Mouse (Mus musculus): Measurements from ENCODE around the gene Iqgap2. TPM values are rescaled to one million over a fixed set of nuclear protein-coding genes. Genes with fewer than 3 reads are reported as not detected.
A peak's percentile ranks its signal among the peaks of the same experiment; 100 is the strongest.

The Iqgap2 gene
- polyA plus RNA-seq, 1 experiment from 2014 or later = 3.9 TPM

DNA sequence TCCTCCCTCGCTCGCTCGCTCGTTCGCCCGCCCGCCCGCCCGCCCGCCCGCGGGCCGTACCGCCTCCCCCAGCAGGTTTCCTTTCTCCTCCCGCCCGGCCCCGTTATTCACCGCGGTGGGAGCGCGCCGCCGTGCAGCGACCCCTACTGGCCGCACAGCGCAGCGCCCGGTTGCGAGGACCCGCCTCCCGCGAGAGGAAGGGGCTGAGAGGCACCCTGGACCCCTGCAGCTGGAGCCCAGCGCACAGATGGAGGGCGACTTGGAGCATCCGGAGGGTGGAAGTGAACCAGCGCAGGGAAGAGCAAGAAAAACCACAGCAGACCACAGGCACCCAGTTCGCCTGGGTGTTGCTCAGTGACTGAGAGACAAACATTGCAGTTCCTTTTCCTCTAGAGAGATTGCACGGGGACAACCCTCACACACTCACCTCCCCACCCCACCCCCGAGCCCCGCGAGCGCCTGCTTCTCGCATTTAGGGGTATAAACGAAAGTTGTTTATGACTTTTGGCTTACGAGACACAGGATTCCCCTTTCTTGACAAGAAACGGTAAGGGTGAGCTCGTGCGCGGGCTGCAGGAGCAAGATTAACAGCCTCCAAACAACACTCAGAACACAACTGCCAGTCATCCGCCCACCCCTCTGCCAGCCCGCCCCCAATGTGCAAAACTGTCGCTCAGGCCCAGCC is 346 bp upstream of the Iqgap2 start:
- H3K36me3 ChIP-seq (ENCODE audit: control insufficient read depth, insufficient read depth, low read length) = no peaks in the 10 kb centered on the region
- H3K9ac ChIP-seq (ENCODE audit: low read length) = peak overlapping the region; percentile 81
- peaks cover 3% of the 10 kb centered on the region; the same call in 1 of the 2 replicates for H3K27me3 ChIP-seq (ENCODE audit: control insufficient read depth, insufficient read depth, low read length)
- peaks cover 2 to 3% of the 10 kb centered on the region in 2 experiments; a peak in 1 of 4 replicates for H3K4me1 ChIP-seq (ENCODE audit: control insufficient read depth in 2 of 2, insufficient read depth in 2 of 2, low read length in 2 of 2)
- H3K4me2 ChIP-seq (ENCODE audit: low read length) = peak overlapping the region; percentile 100
- no peak overlapping the region for H3K27ac ChIP-seq (replicated peaks in 1 of 2; ENCODE audit: control insufficient read depth in 1 of 2, insufficient read depth in 1 of 2, low read depth in 2 of 2, low read length in 2 of 2)
- under 1% methylated on average over 28 of the region's 52 CpGs for WGBS
- H3K4me3 ChIP-seq (ENCODE audit: control insufficient read depth in 1 of 2, insufficient read depth in 1 of 2, low read depth in 1 of 2, low read length in 2 of 2) = peak overlapping the region; percentile 74 to 79
- ATAC-seq (ENCODE audit: insufficient number of reproducible peaks, insufficient read depth, low FRiP score, low read depth) = peak; percentile 78
- H3K9me3 ChIP-seq (ENCODE audit: control insufficient read depth, low read length) = no peaks in the 10 kb centered on the region

DNA sequence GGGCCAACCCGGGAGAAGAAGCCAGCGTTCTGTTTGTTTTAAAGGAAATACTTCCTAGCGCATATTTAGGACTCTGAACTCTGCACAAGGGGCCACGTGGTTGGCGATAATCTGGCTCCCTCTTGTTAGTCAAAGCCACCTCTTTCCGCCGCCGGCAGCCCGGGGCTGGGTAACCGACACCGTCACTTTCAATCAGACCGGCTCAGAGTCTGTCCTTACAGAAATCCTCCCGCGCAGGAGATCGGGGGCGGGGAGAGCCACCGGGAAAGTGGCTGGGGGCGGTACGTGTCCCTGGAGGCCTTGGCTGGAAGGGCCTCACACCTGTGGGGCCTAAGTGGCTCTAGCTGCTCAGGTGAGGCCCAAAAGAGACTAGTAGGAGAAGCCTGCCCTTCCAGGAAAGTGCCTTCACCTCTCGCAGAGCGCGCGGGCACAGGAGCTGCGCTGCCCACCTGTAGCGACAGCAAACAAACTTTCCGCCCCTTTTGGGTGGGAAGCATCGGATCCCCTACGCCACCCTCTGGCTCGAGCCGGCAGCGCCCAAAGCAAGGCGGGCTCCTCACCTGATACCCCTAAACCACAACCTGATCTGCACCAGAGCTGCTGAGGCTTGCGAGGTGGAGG is 761 bp downstream of the Iqgap2 start:
- under 1% methylated on average over 33 of the region's 33 CpGs for WGBS
- no peak overlapping the region for H3K27ac ChIP-seq (replicated peaks in 1 of 2; ENCODE audit: control insufficient read depth in 1 of 2, insufficient read depth in 1 of 2, low read depth in 2 of 2, low read length in 2 of 2)
- ATAC-seq (ENCODE audit: insufficient number of reproducible peaks, insufficient read depth, low FRiP score, low read depth) = no peak

DNA sequence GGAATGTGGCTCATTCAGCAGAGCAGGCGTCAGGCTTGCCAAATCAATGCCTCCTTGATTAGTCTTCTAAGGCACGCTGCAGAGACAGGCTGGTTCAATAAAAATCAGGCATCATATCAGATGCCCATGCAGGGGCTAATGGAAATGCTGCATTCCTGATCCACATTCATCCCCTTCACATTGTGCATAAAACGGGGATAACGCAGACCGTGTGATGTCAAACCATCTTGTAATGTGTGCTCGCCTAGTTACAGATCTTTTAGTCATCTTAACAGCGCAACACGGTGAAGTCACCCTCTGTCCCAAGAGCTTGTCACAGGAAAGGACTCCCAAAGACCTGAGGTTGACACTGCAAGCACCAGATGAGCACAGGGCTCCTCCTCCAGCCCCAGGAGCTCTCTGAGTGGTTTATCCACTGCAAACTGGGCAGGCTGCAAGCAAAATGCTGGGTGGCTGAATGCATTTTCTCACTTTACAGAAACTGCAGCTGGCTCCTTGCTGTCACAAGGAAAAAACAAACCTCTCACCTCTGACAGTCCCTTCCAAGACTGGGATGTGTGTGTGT is 1.7 kb downstream of the Iqgap2 start:
- H3K27me3 ChIP-seq (ENCODE audit: control insufficient read depth, insufficient read depth, low read length) = peaks cover 3% of the 10 kb centered on the region; the same call in 1 of the 2 replicates
- 21% methylated on average over 8 of the region's 8 CpGs for WGBS
- no peaks in the 10 kb centered on the region for H3K36me3 ChIP-seq (ENCODE audit: control insufficient read depth, insufficient read depth, low read length)
- peak overlapping the region in 1 of 2 experiments; percentile 74; a peak in 1 of 4 replicates for H3K4me3 ChIP-seq (ENCODE audit: control insufficient read depth in 1 of 2, insufficient read depth in 1 of 2, low read depth in 1 of 2, low read length in 2 of 2)
- H3K27ac ChIP-seq (replicated peaks in 1 of 2; ENCODE audit: control insufficient read depth in 1 of 2, insufficient read depth in 1 of 2, low read depth in 2 of 2, low read length in 2 of 2) = no peak overlapping the region
- no peak for ATAC-seq (ENCODE audit: insufficient number of reproducible peaks, insufficient read depth, low FRiP score, low read depth)
- peaks cover 2 to 3% of the 10 kb centered on the region in 2 experiments; a peak in 1 of 4 replicates for H3K4me1 ChIP-seq (ENCODE audit: control insufficient read depth in 2 of 2, insufficient read depth in 2 of 2, low read length in 2 of 2)
- H3K4me2 ChIP-seq (ENCODE audit: low read length) = peak overlapping the region; percentile 100
- H3K9me3 ChIP-seq (ENCODE audit: control insufficient read depth, low read length) = no peaks in the 10 kb centered on the region
- H3K9ac ChIP-seq (ENCODE audit: low read length) = no peak overlapping the region

More for the DNA sequence above, 761 bp downstream of the Iqgap2 start:
- Histone ChIP-seq H3K9me3 (ENCODE audit: control insufficient read depth, low read length) (no peaks in the 10 kb centered on the region), H3K27me3 (ENCODE audit: control insufficient read depth, insufficient read depth, low read length) (peaks cover 3% of the 10 kb centered on the region; the same call in 1 of the 2 replicates), H3K36me3 (ENCODE audit: control insufficient read depth, insufficient read depth, low read length) (no peaks in the 10 kb centered on the region), H3K4me2 (ENCODE audit: low read length) (peak overlapping the region; percentile 100), H3K4me1 (ENCODE audit: control insufficient read depth in 2 of 2, insufficient read depth in 2 of 2, low read length in 2 of 2) (peaks cover 2 to 3% of the 10 kb centered on the region in 2 experiments; a peak in 1 of 4 replicates), H3K4me3 (ENCODE audit: control insufficient read depth in 1 of 2, insufficient read depth in 1 of 2, low read depth in 1 of 2, low read length in 2 of 2) (peak overlapping the region; percentile 74 to 79), H3K9ac (ENCODE audit: low read length) (peak overlapping the region; percentile 81)

DNA sequence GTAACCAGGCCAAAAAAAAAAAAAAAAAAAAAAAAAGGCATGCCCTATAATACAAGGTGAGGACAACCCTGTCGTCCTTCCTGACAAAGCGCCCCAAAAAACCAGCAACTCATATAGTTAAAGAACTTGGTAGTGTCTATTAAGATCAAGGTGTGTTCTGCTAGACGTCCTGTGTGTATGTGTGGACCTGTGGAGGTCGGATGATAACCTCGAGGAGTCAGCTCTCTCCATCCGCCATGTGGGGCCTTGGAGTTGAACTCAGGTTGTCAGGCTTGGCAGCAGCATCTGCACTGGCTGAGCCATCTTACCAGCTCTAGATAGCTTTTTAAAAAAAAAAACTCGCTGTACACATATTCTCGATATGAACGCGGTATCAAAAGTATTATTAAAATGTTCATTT is 2.4 kb downstream of the Iqgap2 start:
- 89% methylated on average over 10 of the region's 10 CpGs for WGBS

DNA sequence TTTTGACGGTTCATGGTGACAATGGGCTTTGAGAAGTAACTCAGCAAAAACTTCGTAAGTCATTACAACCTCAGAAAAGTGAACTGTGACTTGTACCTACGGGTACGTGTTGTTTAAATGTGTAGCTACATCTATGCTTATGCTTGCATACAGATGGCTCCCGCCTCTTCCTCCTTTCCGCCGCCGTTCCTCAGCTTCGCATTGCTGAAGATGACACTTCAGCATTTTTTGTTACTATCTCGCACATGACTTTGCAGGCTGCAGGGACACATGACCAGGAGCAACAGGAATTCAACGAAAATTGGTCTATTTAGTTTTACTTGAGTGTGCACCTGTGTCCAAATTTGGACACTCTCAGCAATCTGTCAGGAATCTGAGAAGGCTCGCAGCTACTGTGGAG is 3.1 kb downstream of the Iqgap2 start:
- 87% methylated on average over 12 of the region's 12 CpGs for WGBS
- H3K4me2 ChIP-seq (ENCODE audit: low read length) = no peak overlapping the region
- H3K4me3 ChIP-seq (ENCODE audit: control insufficient read depth in 1 of 2, insufficient read depth in 1 of 2, low read depth in 1 of 2, low read length in 2 of 2) = no peak overlapping the region
- H3K9ac ChIP-seq (ENCODE audit: low read length) = no peak overlapping the region
- H3K27ac ChIP-seq (replicated peaks in 1 of 2; ENCODE audit: control insufficient read depth in 1 of 2, insufficient read depth in 1 of 2, low read depth in 2 of 2, low read length in 2 of 2) = no peak overlapping the region
- peaks cover 2 to 3% of the 10 kb centered on the region in 2 experiments; a peak in 1 of 4 replicates for H3K4me1 ChIP-seq (ENCODE audit: control insufficient read depth in 2 of 2, insufficient read depth in 2 of 2, low read length in 2 of 2)
- ATAC-seq (ENCODE audit: insufficient number of reproducible peaks, insufficient read depth, low FRiP score, low read depth) = no peak
- no peaks in the 10 kb centered on the region for H3K36me3 ChIP-seq (ENCODE audit: control insufficient read depth, insufficient read depth, low read length)
- H3K9me3 ChIP-seq (ENCODE audit: control insufficient read depth, low read length) = no peaks in the 10 kb centered on the region
- H3K27me3 ChIP-seq (ENCODE audit: control insufficient read depth, insufficient read depth, low read length) = peaks cover 3% of the 10 kb centered on the region; the same call in 1 of the 2 replicates

More for the DNA sequence above, 2.4 kb downstream of the Iqgap2 start:
- Histone ChIP-seq H3K27ac (replicated peaks in 1 of 2; ENCODE audit: control insufficient read depth in 1 of 2, insufficient read depth in 1 of 2, low read depth in 2 of 2, low read length in 2 of 2) (no peak overlapping the region), H3K4me2 (ENCODE audit: low read length) (no peak overlapping the region), H3K4me3 (ENCODE audit: control insufficient read depth in 1 of 2, insufficient read depth in 1 of 2, low read depth in 1 of 2, low read length in 2 of 2) (no peak overlapping the region), H3K4me1 (ENCODE audit: control insufficient read depth in 2 of 2, insufficient read depth in 2 of 2, low read length in 2 of 2) (peaks cover 2 to 3% of the 10 kb centered on the region in 2 experiments; a peak in 1 of 4 replicates), H3K9me3 (ENCODE audit: control insufficient read depth, low read length) (no peaks in the 10 kb centered on the region), H3K27me3 (ENCODE audit: control insufficient read depth, insufficient read depth, low read length) (peaks cover 3% of the 10 kb centered on the region; the same call in 1 of the 2 replicates), H3K9ac (ENCODE audit: low read length) (no peak overlapping the region), H3K36me3 (ENCODE audit: control insufficient read depth, insufficient read depth, low read length) (no peaks in the 10 kb centered on the region)
- no peak for ATAC-seq (ENCODE audit: insufficient number of reproducible peaks, insufficient read depth, low FRiP score, low read depth)

DNA sequence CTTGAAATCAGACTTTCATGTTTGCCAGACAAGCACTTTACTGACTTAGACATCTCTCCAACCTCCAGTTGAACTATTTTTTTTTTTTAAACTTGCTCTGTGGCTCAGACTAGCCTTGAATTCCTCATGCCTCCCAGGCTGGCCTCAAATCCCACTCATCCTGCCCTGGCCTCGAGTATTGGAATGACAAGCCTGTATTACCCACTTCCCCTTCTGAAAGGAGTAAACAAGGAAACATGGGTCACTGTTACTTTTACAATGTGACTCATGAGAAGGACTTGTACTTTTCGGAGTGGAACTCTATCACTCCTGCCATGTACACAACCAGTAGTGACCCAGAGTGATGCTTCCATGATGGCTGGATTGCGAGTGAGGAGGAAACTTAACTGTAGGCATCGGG is 3.6 kb downstream of the Iqgap2 start:
- no peak overlapping the region for H3K4me3 ChIP-seq (ENCODE audit: control insufficient read depth in 1 of 2, insufficient read depth in 1 of 2, low read depth in 1 of 2, low read length in 2 of 2)
- no peak overlapping the region for H3K4me2 ChIP-seq (ENCODE audit: low read length)
- ATAC-seq (ENCODE audit: insufficient number of reproducible peaks, insufficient read depth, low FRiP score, low read depth) = no peak
- H3K9me3 ChIP-seq (ENCODE audit: control insufficient read depth, low read length) = no peaks in the 10 kb centered on the region
- H3K9ac ChIP-seq (ENCODE audit: low read length) = no peak overlapping the region
- no peak overlapping the region for H3K27ac ChIP-seq (replicated peaks in 1 of 2; ENCODE audit: control insufficient read depth in 1 of 2, insufficient read depth in 1 of 2, low read depth in 2 of 2, low read length in 2 of 2)
- H3K4me1 ChIP-seq (ENCODE audit: control insufficient read depth in 2 of 2, insufficient read depth in 2 of 2, low read length in 2 of 2) = peaks cover 2 to 3% of the 10 kb centered on the region in 2 experiments; a peak in 1 of 4 replicates
- peaks cover under 1% of the 10 kb centered on the region; the same call in 1 of the 2 replicates for H3K27me3 ChIP-seq (ENCODE audit: control insufficient read depth, insufficient read depth, low read length)
- no peaks in the 10 kb centered on the region for H3K36me3 ChIP-seq (ENCODE audit: control insufficient read depth, insufficient read depth, low read length)
- 69% methylated on average over 4 of the region's 4 CpGs for WGBS

DNA sequence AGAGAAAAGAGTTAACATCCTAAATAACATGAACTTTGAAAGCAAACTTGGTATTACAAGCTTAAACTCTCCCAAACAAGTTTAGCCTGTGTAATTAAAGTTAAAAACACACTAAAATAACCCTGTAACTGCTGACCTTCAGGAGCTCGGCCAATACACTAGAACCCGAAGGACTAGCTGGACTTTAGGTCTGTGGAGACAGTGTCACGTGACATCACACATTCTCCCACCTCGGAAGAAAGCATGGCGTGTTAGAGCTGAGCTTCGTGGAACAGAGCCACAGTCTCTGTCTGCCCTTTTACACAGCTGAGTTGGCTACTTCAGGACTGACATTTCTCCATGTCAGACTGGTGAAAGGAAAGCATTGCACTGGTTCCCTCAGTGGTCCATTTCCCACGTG is 4.3 kb downstream of the Iqgap2 start:
- H3K4me3 ChIP-seq (ENCODE audit: control insufficient read depth in 1 of 2, insufficient read depth in 1 of 2, low read depth in 1 of 2, low read length in 2 of 2) = no peak overlapping the region
- no peak overlapping the region for H3K9ac ChIP-seq (ENCODE audit: low read length)
- H3K27ac ChIP-seq (replicated peaks in 1 of 2; ENCODE audit: control insufficient read depth in 1 of 2, insufficient read depth in 1 of 2, low read depth in 2 of 2, low read length in 2 of 2) = no peak overlapping the region
- WGBS = 77% methylated on average over 7 of the region's 7 CpGs
- no peaks in the 10 kb centered on the region for H3K9me3 ChIP-seq (ENCODE audit: control insufficient read depth, low read length)
- no peak for ATAC-seq (ENCODE audit: insufficient number of reproducible peaks, insufficient read depth, low FRiP score, low read depth)
- H3K27me3 ChIP-seq (ENCODE audit: control insufficient read depth, insufficient read depth, low read length) = no peaks in the 10 kb centered on the region
- peaks cover 2 to 3% of the 10 kb centered on the region in 2 experiments; a peak in 1 of 4 replicates for H3K4me1 ChIP-seq (ENCODE audit: control insufficient read depth in 2 of 2, insufficient read depth in 2 of 2, low read length in 2 of 2)
- H3K4me2 ChIP-seq (ENCODE audit: low read length) = no peak overlapping the region
- no peaks in the 10 kb centered on the region for H3K36me3 ChIP-seq (ENCODE audit: control insufficient read depth, insufficient read depth, low read length)
